Mouse (Mus musculus) layer of hippocampus, postnatal 14 days (tissue): ENCODE data around the gene Olfr374. TPM values are rescaled to one million over a fixed set of nuclear protein-coding genes. Genes with fewer than 3 reads are reported as not detected.

Experiments
- total RNA-seq, 2 experiments: library from RNA; stranded (reverse); gene quantifications; 2 replicates each; pipeline ENCODE4 v1.2.3; 2021

Olfr374 gene
- total RNA-seq, 2 experiments from 2014 or later, result not detected

Other genes with a start within 250 kb of the Olfr374 start
- gene Zfp709, start 225.0 kb upstream of the Olfr374 start, total RNA-seq, result 10 to 100 TPM in 1 of 2 experiments, 1 to 10 TPM in 1; 9.3 to 10.4 TPM
- 10 to 100 TPM; 10.9 to 12.8 TPM for gene Zfp882, start 198.4 kb upstream of the Olfr374 start, total RNA-seq
- 10 to 100 TPM; 25.2 to 31.4 TPM for gene Zfp617, start 198.4 kb upstream of the Olfr374 start, total RNA-seq
- 10 to 100 TPM; 17.0 to 17.7 TPM for gene Zfp961, start 156.0 kb upstream of the Olfr374 start, total RNA-seq
- not detected for gene Cyp4f18, start 97.4 kb upstream of the Olfr374 start, total RNA-seq
- gene Olfr372, start 65.8 kb upstream of the Olfr374 start, total RNA-seq, result not detected
- not detected for gene Olfr373, start 23.9 kb upstream of the Olfr374 start, total RNA-seq
- gene Tpm4, start 27.9 kb downstream of the Olfr374 start, total RNA-seq, result 10 to 100 TPM; 38.0 to 42.4 TPM
- 10 to 100 TPM; 37.8 to 43.1 TPM for gene Rab8a, start 54.2 kb downstream of the Olfr374 start, total RNA-seq
- gene Hsh2d, start 82.6 kb downstream of the Olfr374 start, total RNA-seq, result not detected
- gene Cib3, start 105.8 kb downstream of the Olfr374 start, total RNA-seq, result not detected
- gene Gm11034, start 106.6 kb downstream of the Olfr374 start, total RNA-seq, result not detected
- 10 to 100 TPM; 52.2 to 56.5 TPM for gene Fam32a, start 112.7 kb downstream of the Olfr374 start, total RNA-seq
- 100 to 1,000 TPM in 1 of 2 experiments, 10 to 100 TPM in 1; 98.9 to 106 TPM for gene Ap1m1, start 133.0 kb downstream of the Olfr374 start, total RNA-seq
- 10 to 100 TPM in 1 of 2 experiments, 1 to 10 TPM in 1; 9.7 to 10.6 TPM for gene Gm10282, start 198.2 kb downstream of the Olfr374 start, total RNA-seq
- 10 to 100 TPM; 20.2 to 22.0 TPM for gene Klf2, start 212.0 kb downstream of the Olfr374 start, total RNA-seq